Mouse (Mus musculus): ENCODE results near the gene Olfr1023.

The Olfr1023 gene

DNA sequence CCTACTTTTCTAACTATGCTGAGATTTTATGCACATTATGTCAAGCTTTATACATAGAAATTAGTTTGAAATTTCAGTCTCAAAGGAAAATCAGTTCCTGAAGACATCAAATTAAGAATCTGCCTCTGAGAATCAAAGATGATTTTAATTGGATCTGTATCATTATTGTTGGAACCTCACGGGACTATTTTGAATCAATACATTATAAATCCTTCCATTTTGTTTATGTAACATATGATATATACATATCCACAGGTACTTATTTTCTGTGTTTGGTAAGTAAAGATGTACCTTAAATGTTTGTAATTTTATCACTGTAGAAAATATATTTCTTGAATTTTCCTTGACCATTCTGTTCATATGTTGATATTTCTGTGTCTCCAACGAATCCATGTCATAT is at the start of gene Olfr1023:
Gene Olfr1023 (plus strand): TSS at position 301 of the 400 bp plus-strand sequence.
- no peak for DNase-seq (ENCODE audit: low spot score in 2 of 2)

GRCm38 (mm10) chr2:85845383-85845782 is 40.1 kb upstream of the Olfr1023 start, which contains the start of gene Olfr1019:
Olfr1019 (minus strand) TSS chr2:85845483.
- no peak for DNase-seq (ENCODE audit: low spot score in 2 of 2)

GRCm38 (mm10) chr2:85846730-85847129 is 38.7 kb upstream of the Olfr1023 start, which contains the start of gene Olfr1020:
Olfr1020 (plus strand) TSS chr2:85847030.
- DNase-seq (ENCODE audit: low spot score in 2 of 2), result no peak

- no peak for DNase-seq (ENCODE audit: low spot score in 2 of 2)
These were observed 17.1 kb upstream of the Olfr1023 start, which contains the start of gene Olfr1022 for GRCm38 (mm10) chr2:85868294-85868693. Olfr1022 (plus strand) TSS chr2:85868594.

DNA sequence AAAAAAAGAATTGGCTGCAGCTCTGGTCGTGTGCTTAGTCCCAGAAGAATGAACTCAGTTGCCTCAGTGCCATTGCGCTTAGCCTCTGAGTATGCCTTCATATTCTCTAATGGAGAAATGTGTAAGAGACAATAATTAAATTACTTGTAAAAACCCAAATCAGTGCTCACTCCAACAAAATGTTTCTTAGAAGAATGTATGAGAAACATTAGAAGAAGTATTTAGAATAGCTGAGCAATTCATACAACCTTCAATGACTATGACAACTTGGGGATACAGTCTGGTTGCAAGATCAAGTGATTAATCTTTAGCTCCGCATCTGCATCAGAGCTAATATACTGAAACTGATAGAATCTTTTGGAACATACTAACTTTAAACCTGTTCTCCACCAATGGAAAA is 19.5 kb downstream of the Olfr1023 start, which contains the start of gene Olfr1024:
Gene Olfr1024 (minus strand): TSS at position 101 of the 400 bp plus-strand sequence.
- DNase-seq (ENCODE audit: low spot score in 2 of 2), result no peak

DNA sequence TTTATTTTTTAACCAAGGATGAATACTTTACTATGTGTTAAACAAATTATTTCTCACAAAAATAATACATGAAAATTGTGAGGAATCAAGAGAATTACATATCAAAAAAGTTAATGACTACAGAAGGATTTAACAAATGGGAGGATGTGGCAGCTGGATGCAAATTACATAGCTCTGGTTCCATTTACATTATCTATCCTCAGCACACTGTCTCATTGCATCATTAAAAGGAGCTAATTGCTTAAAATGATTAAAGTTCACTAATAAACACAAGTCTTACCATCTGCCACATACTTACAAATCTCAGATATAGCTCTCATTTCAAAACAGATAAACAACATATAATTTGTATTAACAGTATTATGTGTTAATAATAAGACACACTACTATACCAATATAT is 27.8 kb downstream of the Olfr1023 start:
- no peak for DNase-seq (ENCODE audit: low spot score in 2 of 2)

- no peak for DNase-seq (ENCODE audit: low spot score in 2 of 2)
These were observed 29.5 kb downstream of the Olfr1023 start, which contains the start of gene Olfr1025-ps1 for GRCm38 (mm10) chr2:85914893-85915292. Olfr1025-ps1 (plus strand) TSS chr2:85915193.

- DNase-seq (ENCODE audit: low spot score in 2 of 2), result no peak
These were observed 35.8 kb downstream of the Olfr1023 start, which contains the start of gene Olfr1026 for GRCm38 (mm10) chr2:85921258-85921657. Olfr1026 (plus strand) TSS chr2:85921558.

Measured in frontal cortex, postnatal 36 days (tissue).